24 mouse cellular contexts compared by ENCODE assay signal in genomic region chr11:97712286-97712685, GRCm38 (mm10). TPM values are rescaled to one million over a fixed set of nuclear protein-coding genes. Genes with fewer than 3 reads are reported as not detected.
A peak's percentile ranks its signal among the peaks of the same experiment; 100 is the strongest.
DNase-seq lines count a peak whose midpoint lies in the region; ATAC-seq and TF ChIP-seq lines count a peak whose summit lies in the region.
"Had no signal": no experiment of that assay in that cellular context is flagged by ENCODE, and none has a peak within 500 bp of the region (broad histone marks: within the 10 kb centered on the region; RNA-seq: fewer than 3 reads in every experiment).

No protein-coding gene starts in this region.

- DNase-seq in gastrocnemius, adult 2 months = peak; percentile 79
- no peak for DNase-seq in gastrocnemius, postnatal 4 days (ENCODE audit: low spot score in 2 of 2)
- DNase-seq in heart, adult 11 months = peak; percentile 88
- DNase-seq in kidney, adult 18-20 months = no peak
- peak; percentile 68 for DNase-seq in skeletal muscle tissue, adult 2 months (ENCODE audit: low read depth, low spot score)
- DNase-seq: adrenal gland, adult 2 months; adrenal gland, postnatal 10 days; adrenal gland, postnatal 25 days; cerebellum, adult 11 months; cerebellum, adult 18-20 months; cerebellum, adult 8-10 months; cerebellum, adult 9-11 months; cerebellum, postnatal 14 days; cerebellum, postnatal 36 days; embryo, embryonic 11 days had no signal

- H3K27me3 ChIP-seq in heart, embryonic 12.5 days (replicated peaks) = no peaks in the 10 kb centered on the region
- no peaks in the 10 kb centered on the region for H3K27me3 ChIP-seq in kidney, embryonic 16.5 days (ENCODE audit: insufficient read depth, low read length)
- no peaks in the 10 kb centered on the region for H3K27me3 ChIP-seq in hindbrain, embryonic 16.5 days (replicated peaks; ENCODE audit: control insufficient read depth, insufficient read depth, low read length)
- H3K27me3 ChIP-seq: embryonic facial prominence, embryonic 13.5 days; embryonic facial prominence, embryonic 15.5 days; forebrain, embryonic 12.5 days had no signal

- H3K9me3 ChIP-seq in heart, embryonic 12.5 days (replicated peaks) = no peaks in the 10 kb centered on the region
- 0 out of 2 replicates have a peak, but pooled peaks cover 3% of the 10 kb centered on the region for H3K9me3 ChIP-seq in kidney, embryonic 16.5 days (ENCODE audit: low read length)
- no peaks in the 10 kb centered on the region for H3K9me3 ChIP-seq in hindbrain, embryonic 16.5 days (ENCODE audit: control insufficient read depth, low read length)
- H3K9me3 ChIP-seq: embryonic facial prominence, embryonic 15.5 days; forebrain, embryonic 10.5 days; forebrain, embryonic 12.5 days had no signal

- peaks cover 69% of the 10 kb centered on the region for H3K36me3 ChIP-seq in heart, embryonic 12.5 days
- H3K36me3 ChIP-seq in kidney, embryonic 16.5 days (ENCODE audit: insufficient read depth, low read length) = peaks cover 43% of the 10 kb centered on the region
- peaks cover 17% of the 10 kb centered on the region for H3K36me3 ChIP-seq in hindbrain, embryonic 16.5 days (ENCODE audit: control insufficient read depth, insufficient read depth, low read length)

- WGBS in heart, embryonic 12.5 days = 93% methylated on average over 15 of the region's 15 CpGs
- WGBS in kidney, embryonic 16.5 days = 91% methylated on average over 15 of the region's 15 CpGs
- 93% methylated on average over 15 of the region's 15 CpGs for WGBS in hindbrain, embryonic 16.5 days

- H3K4me3 ChIP-seq in gastrocnemius, adult 2 months = peak overlapping the region; percentile 33
- no peak overlapping the region for H3K4me3 ChIP-seq in heart, embryonic 12.5 days
- H3K4me3 ChIP-seq in kidney, embryonic 16.5 days (ENCODE audit: low read length) = no peak overlapping the region
- H3K4me3 ChIP-seq in hindbrain, embryonic 16.5 days (ENCODE audit: low read length) = no peak overlapping the region
- H3K4me3 ChIP-seq: embryonic facial prominence, embryonic 13.5 days; embryonic facial prominence, embryonic 15.5 days; erythroblast, embryonic 14.5 days; forebrain, embryonic 10.5 days; forebrain, embryonic 12.5 days had no signal

- TF ChIP-seq CTCF in gastrocnemius, adult 2 months (IDR thresholded peaks at IDR 0.05) = no peak

- no peak overlapping the region for H3K9ac ChIP-seq in heart, embryonic 12.5 days
- H3K9ac ChIP-seq in kidney, embryonic 16.5 days (replicated peaks; ENCODE audit: low read length) = no peak overlapping the region
- no peak overlapping the region for H3K9ac ChIP-seq in hindbrain, embryonic 16.5 days (ENCODE audit: low read depth, low read length)
- H3K9ac ChIP-seq: embryonic facial prominence, embryonic 13.5 days; embryonic facial prominence, embryonic 15.5 days; forebrain, embryonic 12.5 days had no signal

- H3K4me2 ChIP-seq in heart, embryonic 12.5 days = no peak overlapping the region
- no peak overlapping the region for H3K4me2 ChIP-seq in kidney, embryonic 16.5 days (replicated peaks; ENCODE audit: low read depth, low read length)
- H3K4me2 ChIP-seq in hindbrain, embryonic 16.5 days (ENCODE audit: low read length) = no peak overlapping the region
- H3K4me2 ChIP-seq: embryonic facial prominence, embryonic 13.5 days; embryonic facial prominence, embryonic 15.5 days; forebrain, embryonic 12.5 days had no signal

- intact Hi-C loops in gastrocnemius, adult 2 months (cut with DNase I) = no loop called here

- peaks cover 25% of the 10 kb centered on the region; the same call in 1 of the 2 replicates for H3K4me1 ChIP-seq in heart, embryonic 12.5 days (replicated peaks)
- no peaks in the 10 kb centered on the region for H3K4me1 ChIP-seq in kidney, embryonic 16.5 days (ENCODE audit: insufficient read depth, low read length)
- no peaks in the 10 kb centered on the region for H3K4me1 ChIP-seq in hindbrain, embryonic 16.5 days (ENCODE audit: control insufficient read depth, insufficient read depth, low read depth, low read length)
- H3K4me1 ChIP-seq: embryonic facial prominence, embryonic 13.5 days; embryonic facial prominence, embryonic 15.5 days; forebrain, embryonic 10.5 days; forebrain, embryonic 12.5 days had no signal

- ATAC-seq in heart, embryonic 12.5 days (ENCODE audit: insufficient number of reproducible peaks, low FRiP score) = no peak
- ATAC-seq in kidney, embryonic 16.5 days (ENCODE audit: low FRiP score, low TSS enrichment) = no peak
- no peak for ATAC-seq in hindbrain, embryonic 16.5 days
- ATAC-seq: forebrain, embryonic 14.5 days had no signal

- peak overlapping the region; percentile 87 for H3K27ac ChIP-seq in gastrocnemius, adult 2 months
- H3K27ac ChIP-seq in heart, embryonic 12.5 days (ENCODE audit: poor library complexity, severe bottlenecking) = no peak overlapping the region
- peak overlapping the region; percentile 50; the same call in 1 of the 2 replicates for H3K27ac ChIP-seq in kidney, embryonic 16.5 days (ENCODE audit: low read length)
- H3K27ac ChIP-seq in hindbrain, embryonic 16.5 days (ENCODE audit: low read depth, low read length) = no peak overlapping the region
- H3K27ac ChIP-seq: embryonic facial prominence, embryonic 13.5 days; embryonic facial prominence, embryonic 15.5 days; forebrain, embryonic 10.5 days; forebrain, embryonic 12.5 days had no signal

RNA-seq across cellular contexts. Expression of gene Psmb3, which starts 9.1 kb away (rescaled TPM):
- total RNA-seq in gastrocnemius, adult 2 months (2021) = 100 to 1,000 TPM; 141 to 159 TPM
- 100 to 1,000 TPM; 203 to 227 TPM for total RNA-seq in gastrocnemius, postnatal 4 days (2021)
- 342 and 374 TPM in 2 replicates for polyA plus RNA-seq in heart, embryonic 12.5 days (2016; fragmentation: Nextera tagmentation; extraction: Ambion mirVana)
- polyA plus RNA-seq in kidney, embryonic 16.5 days (2015; fragmentation: Nextera tagmentation; extraction: Ambion mirVana) = 478 and 503 TPM in 2 replicates
- 422 and 438 TPM in 2 replicates for polyA plus RNA-seq in hindbrain, embryonic 16.5 days (2015; fragmentation: Nextera tagmentation; extraction: Ambion mirVana)

RNA-seq across cellular contexts. Expression of gene Pcgf2, which starts 12.0 kb away (rescaled TPM):
- total RNA-seq in gastrocnemius, adult 2 months (2021) = 1 to 10 TPM; 1.7 to 2.9 TPM
- 10 to 100 TPM; 27.3 to 33.0 TPM for total RNA-seq in gastrocnemius, postnatal 4 days (2021)
- polyA plus RNA-seq in heart, embryonic 12.5 days (2016; fragmentation: Nextera tagmentation; extraction: Ambion mirVana) = 11.0 and 12.3 TPM in 2 replicates
- 12.3 and 16.3 TPM in 2 replicates for polyA plus RNA-seq in kidney, embryonic 16.5 days (2015; fragmentation: Nextera tagmentation; extraction: Ambion mirVana)
- 15.4 and 19.2 TPM in 2 replicates for polyA plus RNA-seq in hindbrain, embryonic 16.5 days (2015; fragmentation: Nextera tagmentation; extraction: Ambion mirVana)

RNA-seq across cellular contexts. Expression of gene Cisd3, which starts 26.7 kb away (rescaled TPM):
- 100 to 1,000 TPM in 1 of 2 experiments, 10 to 100 TPM in 1; 96.2 to 111 TPM for total RNA-seq in gastrocnemius, adult 2 months (2021)
- 10 to 100 TPM; 65.5 to 72.0 TPM for total RNA-seq in gastrocnemius, postnatal 4 days (2021)
- polyA plus RNA-seq in heart, embryonic 12.5 days (2016; fragmentation: Nextera tagmentation; extraction: Ambion mirVana) = 40.5 and 44.8 TPM in 2 replicates
- 47.3 and 53.1 TPM in 2 replicates for polyA plus RNA-seq in kidney, embryonic 16.5 days (2015; fragmentation: Nextera tagmentation; extraction: Ambion mirVana)
- polyA plus RNA-seq in hindbrain, embryonic 16.5 days (2015; fragmentation: Nextera tagmentation; extraction: Ambion mirVana) = 37.2 and 42.4 TPM in 2 replicates
- polyA plus RNA-seq: erythroblast, embryonic 14.5 days had no signal

RNA-seq across cellular contexts. Expression of gene Pip4k2b, which starts 32.2 kb away (rescaled TPM):
- 10 to 100 TPM; 59.3 to 66.2 TPM for total RNA-seq in gastrocnemius, adult 2 months (2021)
- 10 to 100 TPM; 62.7 to 64.2 TPM for total RNA-seq in gastrocnemius, postnatal 4 days (2021)
- polyA plus RNA-seq in heart, embryonic 12.5 days (2016; fragmentation: Nextera tagmentation; extraction: Ambion mirVana) = 1.3 and 1.4 TPM in 2 replicates
- polyA plus RNA-seq in kidney, embryonic 16.5 days (2015; fragmentation: Nextera tagmentation; extraction: Ambion mirVana) = 1.7 and 1.8 TPM in 2 replicates
- polyA plus RNA-seq in hindbrain, embryonic 16.5 days (2015; fragmentation: Nextera tagmentation; extraction: Ambion mirVana) = 3.6 and 4.4 TPM in 2 replicates

RNA-seq across cellular contexts. Expression of gene Mllt6, which starts 49.1 kb away (rescaled TPM):
- 10 to 100 TPM; 41.9 to 54.7 TPM for total RNA-seq in gastrocnemius, adult 2 months (2021)
- 10 to 100 TPM; 30.8 to 32.1 TPM for total RNA-seq in gastrocnemius, postnatal 4 days (2021)
- 1.8 and 2.2 TPM in 2 replicates for polyA plus RNA-seq in heart, embryonic 12.5 days (2016; fragmentation: Nextera tagmentation; extraction: Ambion mirVana)
- 4.1 and 5.5 TPM in 2 replicates for polyA plus RNA-seq in kidney, embryonic 16.5 days (2015; fragmentation: Nextera tagmentation; extraction: Ambion mirVana)
- polyA plus RNA-seq in hindbrain, embryonic 16.5 days (2015; fragmentation: Nextera tagmentation; extraction: Ambion mirVana) = 3.1 and 3.3 TPM in 2 replicates

Comparison
In these comparisons a context has a peak if more than half of its experiments do, and no peak if none do; other contexts are left out.
1. DNase-seq: peak in gastrocnemius, adult 2 months (single experiment), heart, adult 11 months (single experiment) and skeletal muscle tissue, adult 2 months (single experiment); none in gastrocnemius, postnatal 4 days (0 of 2) and kidney, adult 18-20 months (single experiment).
2. H3K27ac ChIP-seq: peak in gastrocnemius, adult 2 months (single experiment) and kidney, embryonic 16.5 days (single experiment); none in heart, embryonic 12.5 days (single experiment) and hindbrain, embryonic 16.5 days (single experiment).